Mouse (Mus musculus) MEL (cell line): Measurements from ENCODE around the gene Clint1.

Experiments used
- CTCF ChIP-seq, 3 experiments: IDR thresholded peaks in 2 of 3; conservative IDR thresholded peaks in 1 of 3; 2 replicates each; pipeline ENCODE4 v1.5.1; 2011 to 2012; ENCODE audit warnings: low read length in 3 of 3, low read depth in 2 of 3, mild to moderate bottlenecking in 2 of 3, improper control_type of control experiment in 1 of 3, inconsistent platforms in 1 of 3, mixed read lengths in 1 of 3, moderate library complexity in 1 of 3; ENCODE audit not compliant: control insufficient read depth in 1 of 3, insufficient read depth in 1 of 3, poor library complexity in 1 of 3, severe bottlenecking in 1 of 3
- ZNF384 ChIP-seq: IDR thresholded peaks from 2 replicates; pipeline ENCODE4 v1.6.1; 2012; ENCODE audit warnings: low read depth, mild to moderate bottlenecking, inconsistent platforms, low read length, improper control_type of control experiment

GRCm38 (mm10) chr11:45855407-45856148, 3.7 kb downstream of the Clint1 start:
- peak in 2 of 3 experiments; percentile 8 to 27; a peak in 1 of 6 replicates for TF ChIP-seq CTCF (IDR thresholded peaks at IDR 0.05 in 2 of 3, conservative IDR thresholded peaks at IDR 0.05 in 1 of 3; ENCODE audit: control insufficient read depth in 1 of 3, insufficient read depth in 1 of 3, low read depth in 2 of 3, low read length in 3 of 3, poor library complexity in 1 of 3, severe bottlenecking in 1 of 3)
- no peak for TF ChIP-seq ZNF384
